Mouse (Mus musculus) brain, embryonic 18.5 days (tissue): Measurements from ENCODE around the gene Gm20747.
"Not testable (repeated sequence)": the region's sequence is repeated elsewhere in the genome, so short reads cannot be mapped to it uniquely, and the experiment has no call there.

ENCODE experiments used
- DNase-seq: peaks from one replicate; pipeline ENCODE4 v3.0.0-alpha.2; 2012; ENCODE audit warnings: low read depth, low spot score

The Gm20747 gene

DNA sequence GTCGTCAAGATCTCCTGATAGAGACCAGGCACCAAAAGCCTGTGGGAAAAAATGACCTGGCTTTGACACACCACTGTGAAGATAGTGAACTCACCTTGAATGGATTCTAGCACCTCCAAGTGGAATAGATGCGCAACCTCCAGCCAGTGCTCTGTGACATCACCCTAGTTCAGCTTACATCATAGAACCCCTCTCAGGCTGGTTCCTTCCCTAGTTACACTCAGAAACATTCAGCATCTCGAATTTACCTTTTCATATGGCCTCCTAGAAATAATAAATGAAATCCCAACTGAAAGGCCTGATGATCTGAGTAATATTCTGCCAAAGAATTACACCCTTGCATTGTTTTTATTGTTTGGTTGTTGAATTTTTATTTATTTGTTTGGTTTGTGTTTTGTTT is at the start of gene Gm20747:
TSS of gene Gm20747 (minus strand) at position 101 of the 400 bp plus-strand sequence.
- not testable (repeated sequence) for DNase-seq
